Mouse (Mus musculus) urinary bladder, postnatal 4 days (tissue): ENCODE data around the gene 2310061I04Rik.
"Not testable (repeated sequence)": the region's sequence is repeated elsewhere in the genome, so short reads cannot be mapped to it uniquely, and the experiment has no call there.

ENCODE experiments used
- DNase-seq, 2 experiments: peaks; one replicate each; pipeline ENCODE4 v3.0.0; 2021 to 2022; ENCODE audit warnings: low spot score in 2 of 2

2310061I04Rik gene

DNA sequence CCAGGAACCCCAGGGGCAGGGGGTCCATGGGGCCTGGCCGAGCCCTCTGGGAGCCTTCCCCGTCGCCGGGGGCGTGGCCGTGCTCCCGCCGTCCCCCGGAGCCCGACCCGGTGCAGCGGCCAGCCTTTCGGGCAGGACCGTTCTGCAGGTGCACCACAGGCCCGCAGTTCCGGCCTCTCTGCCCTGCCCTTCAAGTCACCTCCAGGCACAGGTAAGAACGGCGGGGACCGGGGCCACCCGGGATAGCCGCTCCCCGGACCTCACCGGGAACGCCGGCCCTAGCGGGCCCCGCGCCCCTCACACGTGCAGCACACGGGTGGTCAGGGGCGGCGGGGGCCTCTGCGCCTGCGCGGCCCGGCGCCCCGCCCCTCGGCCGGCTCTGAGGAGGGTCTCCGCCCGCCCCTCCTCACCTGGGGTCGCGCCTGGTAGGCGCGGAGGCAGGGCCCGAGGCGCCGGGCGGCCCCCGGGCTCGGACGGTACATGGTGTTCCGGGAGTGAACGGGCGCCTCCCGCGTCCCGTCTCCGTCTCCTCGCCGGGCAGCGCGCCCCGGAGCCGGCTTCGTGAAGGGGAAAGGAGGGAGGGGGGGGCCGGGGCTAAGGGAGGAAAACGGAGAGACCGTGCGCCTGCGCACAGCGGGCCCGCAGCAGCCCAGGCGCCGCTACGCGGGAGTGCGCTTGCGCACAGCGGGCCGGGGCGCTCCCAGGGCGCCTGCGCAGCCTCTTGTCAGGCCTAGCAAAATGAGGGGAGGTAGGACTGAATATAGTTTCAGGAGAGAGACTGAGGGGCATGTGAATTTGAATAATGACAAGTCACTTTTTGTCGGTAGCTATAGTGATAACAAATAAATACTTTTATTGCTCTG lies at the start of gene 2310061I04Rik:
Gene 2310061I04Rik (minus strand): TSS at position 651 of the 863 bp plus-strand sequence.
- DNase-seq, result peak; percentile 84 to 90

- DNase-seq, result no peak
Measured at GRCm38 (mm10) chr17:35939941-35940340, 42.7 kb upstream of the 2310061I04Rik start.

- DNase-seq, result no peak
Measured at GRCm38 (mm10) chr17:35939108-35939507, 41.9 kb upstream of the 2310061I04Rik start.

GRCm38 (mm10) chr17:35937700-35938348 lies 40.6 kb upstream of the 2310061I04Rik start:
- no peak for DNase-seq

DNA sequence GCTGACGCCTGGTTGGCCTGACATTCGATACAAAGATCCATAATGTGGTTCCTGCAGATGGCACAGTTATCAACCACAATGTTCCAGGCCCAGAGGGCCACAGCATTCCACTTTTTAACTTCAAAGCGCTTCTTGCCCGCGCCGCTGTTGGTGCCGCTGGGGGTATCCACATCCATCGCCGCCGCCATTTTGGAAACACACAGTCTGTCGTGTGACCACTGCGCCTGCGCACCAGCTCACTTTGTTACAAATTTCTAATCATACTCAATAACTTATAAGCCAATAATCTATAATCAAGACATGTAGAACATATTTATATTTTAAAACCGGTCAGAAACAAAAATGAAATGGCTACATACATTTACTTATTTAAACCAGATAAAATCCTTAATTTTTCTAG lies 38.5 kb upstream of the 2310061I04Rik start:
- DNase-seq, result not testable (repeated sequence)

- DNase-seq, result no peak
Measured at GRCm38 (mm10) chr17:35932608-35933007, 35.4 kb upstream of the 2310061I04Rik start.

DNA sequence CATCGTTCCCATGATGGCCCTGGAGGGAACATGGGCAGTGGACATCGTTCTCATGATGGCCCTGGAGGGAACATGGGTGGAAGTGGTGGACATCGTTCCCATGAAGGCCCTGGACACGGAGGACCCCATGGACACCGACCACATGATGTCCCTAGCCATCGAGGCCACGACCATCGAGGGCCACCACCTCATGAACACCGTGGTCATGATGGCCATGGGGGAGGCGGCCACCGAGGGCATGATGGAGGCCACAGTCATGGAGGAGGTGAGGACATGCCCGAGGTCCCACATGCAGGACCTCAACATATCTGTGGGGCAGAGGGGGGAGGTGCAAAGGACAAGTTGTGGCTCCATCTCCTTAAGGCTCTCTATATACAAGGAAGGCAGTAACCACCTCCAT lies 33.4 kb upstream of the 2310061I04Rik start:
- no peak for DNase-seq

GRCm38 (mm10) chr17:35929534-35929933 lies 32.3 kb upstream of the 2310061I04Rik start:
- no peak for DNase-seq

GRCm38 (mm10) chr17:35927471-35927870 lies 30.2 kb upstream of the 2310061I04Rik start:
- no peak for DNase-seq

DNA sequence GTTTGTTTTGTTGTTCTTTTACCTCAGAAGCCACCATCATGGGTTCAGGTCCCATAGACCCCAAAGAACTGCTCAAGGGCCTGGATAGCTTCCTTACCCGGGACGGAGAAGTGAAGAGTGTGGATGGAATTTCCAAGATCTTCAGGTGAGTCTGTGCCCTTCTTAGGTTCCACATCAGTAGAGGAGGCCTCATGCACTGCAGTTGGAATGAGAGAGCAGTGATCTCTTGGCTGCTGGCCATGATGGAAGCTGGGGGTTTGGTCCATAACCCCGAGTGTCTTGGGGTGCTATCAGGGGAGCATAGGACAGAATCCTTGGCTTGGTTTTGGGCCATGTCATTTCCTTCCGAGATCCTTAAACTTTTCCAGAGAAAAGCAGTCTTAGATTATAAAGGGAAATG lies 26.1 kb upstream of the 2310061I04Rik start:
- DNase-seq, result no peak

DNA sequence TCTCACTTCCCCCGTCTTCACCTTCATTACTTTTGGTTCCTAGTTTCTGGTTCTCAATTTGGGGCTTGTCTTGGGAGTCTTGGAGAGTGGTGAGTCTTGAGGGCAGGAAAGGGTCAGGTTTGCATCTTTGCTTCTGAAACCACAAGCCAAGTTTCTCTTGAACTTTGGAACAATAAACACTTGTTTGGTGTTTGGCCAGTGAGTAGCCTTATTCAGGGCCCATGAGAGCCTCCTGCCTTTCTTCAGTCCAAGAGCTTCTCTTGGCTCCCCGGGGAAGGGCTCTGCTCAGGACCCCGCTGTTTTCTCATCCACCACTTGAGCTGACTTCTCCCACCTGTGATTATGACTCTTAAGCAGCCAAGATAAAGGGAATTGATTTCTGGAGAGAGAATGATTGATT lies 25.3 kb upstream of the 2310061I04Rik start:
- no peak for DNase-seq

- no peak for DNase-seq
Measured at GRCm38 (mm10) chr17:35921710-35922109, 24.5 kb upstream of the 2310061I04Rik start.

- no peak for DNase-seq
Measured at GRCm38 (mm10) chr17:35920862-35921562, 23.8 kb upstream of the 2310061I04Rik start.

GRCm38 (mm10) chr17:35920384-35920783 lies 23.2 kb upstream of the 2310061I04Rik start:
- DNase-seq, result no peak

- DNase-seq, result no peak
Measured at GRCm38 (mm10) chr17:35919864-35920301, 22.7 kb upstream of the 2310061I04Rik start.

DNA sequence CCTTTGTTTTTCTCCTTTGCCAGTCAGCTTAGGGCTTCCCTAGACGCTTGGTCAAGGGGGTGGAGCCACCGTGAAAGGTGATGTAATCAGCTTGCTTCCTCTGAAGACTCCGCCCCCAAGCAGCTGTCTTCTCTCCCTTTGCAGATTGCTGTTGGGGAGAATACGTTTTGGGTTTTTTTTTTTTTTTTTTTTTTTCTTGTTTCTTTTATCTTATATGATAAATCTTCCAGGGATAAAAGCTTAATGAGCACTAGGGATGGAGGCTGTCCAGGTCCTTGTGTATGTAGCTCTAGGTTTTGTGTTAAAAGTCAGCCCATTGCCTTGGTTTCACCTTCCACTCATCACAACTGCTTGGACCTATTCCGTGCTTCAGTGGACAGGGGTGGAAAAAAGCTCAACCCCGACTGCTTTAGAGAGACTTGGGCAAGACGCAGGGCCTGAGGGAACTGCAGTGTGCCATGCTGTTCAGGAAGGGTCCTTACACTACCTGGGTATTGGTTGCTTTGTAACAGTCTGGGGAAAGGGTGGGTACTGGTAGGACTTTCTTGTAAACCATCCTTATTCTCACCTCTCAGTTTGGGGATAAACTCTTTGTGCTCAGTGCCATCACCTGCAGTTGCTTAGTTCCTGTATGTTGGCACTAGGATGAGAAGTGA lies 22.0 kb upstream of the 2310061I04Rik start:
- DNase-seq, result peak; percentile 91 to 96

GRCm38 (mm10) chr17:35918276-35919059 lies 21.2 kb upstream of the 2310061I04Rik start:
- no peak for DNase-seq

DNA sequence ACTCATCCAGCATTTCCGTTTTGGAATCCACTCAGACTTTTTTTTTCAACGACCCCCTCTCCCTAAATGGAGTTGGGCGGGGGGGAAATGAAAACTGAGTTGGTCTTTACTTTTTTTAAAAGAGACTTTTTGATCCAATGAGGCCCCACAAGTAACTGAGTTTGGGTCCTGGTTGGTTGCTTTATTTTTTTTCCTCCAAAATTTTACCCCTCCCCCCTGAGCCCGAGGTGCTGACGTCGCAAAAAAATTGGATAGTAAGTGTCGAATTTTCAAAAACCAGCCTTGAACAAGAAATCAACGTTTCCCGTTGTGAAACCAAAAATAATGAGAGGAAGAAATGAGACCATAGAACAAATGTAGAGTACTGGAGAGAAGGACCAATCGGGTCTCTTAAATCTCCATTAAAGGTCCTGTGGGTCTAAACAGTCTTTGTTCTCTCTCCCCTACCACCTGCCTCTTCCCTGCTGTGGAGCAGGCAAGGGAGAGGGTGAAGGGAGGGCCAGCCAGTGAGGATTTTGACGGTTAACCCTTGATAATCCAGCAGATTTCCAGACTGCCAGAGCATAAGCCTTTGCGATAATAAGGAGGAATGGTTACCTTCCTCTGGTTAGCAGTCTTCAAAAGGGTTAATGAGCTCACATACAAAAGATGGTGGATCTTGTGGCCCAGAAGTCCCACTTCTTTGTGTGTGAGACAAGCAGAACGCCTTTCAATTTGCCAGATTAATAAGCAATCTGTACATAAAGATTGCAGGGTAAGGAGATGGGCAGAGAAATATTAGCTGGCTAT lies 20.4 kb upstream of the 2310061I04Rik start:
- DNase-seq, result peak in 1 of 2 experiments; percentile 39

DNA sequence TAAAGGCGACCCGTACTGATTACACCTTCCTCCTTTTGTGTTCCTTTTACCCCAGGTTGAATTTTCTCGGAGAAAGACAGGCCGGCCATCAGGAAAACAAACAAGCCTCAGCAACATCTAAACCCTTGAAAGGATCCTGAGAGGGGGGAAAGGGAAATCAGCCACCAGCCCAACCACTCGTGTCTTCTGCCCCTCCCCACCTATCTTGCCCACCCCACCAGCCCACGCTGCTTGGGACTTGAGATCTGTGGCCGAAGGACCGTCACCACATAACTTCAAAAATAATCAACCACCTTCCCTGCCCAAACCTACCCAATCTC lies 19.9 kb upstream of the 2310061I04Rik start:
- no peak for DNase-seq
